Mouse (Mus musculus): ENCODE results near the gene Camk2n2.
A peak's percentile ranks its signal among the peaks of the same experiment; 100 is the strongest.
"Not testable (repeated sequence)": the region's sequence is repeated elsewhere in the genome, so short reads cannot be mapped to it uniquely, and the experiment has no call there.

Camk2n2 gene

GRCm38 (mm10) chr16:20621191-20621990 lies at the start of gene Camk2n2:
Camk2n2 (minus strand) TSS chr16:20621287.
- DNase-seq (ENCODE audit: low spot score), result peak; percentile 55

- no peak for DNase-seq (ENCODE audit: low spot score)
Measured at GRCm38 (mm10) chr16:20670291-20670690, 49.2 kb upstream of the Camk2n2 start.

GRCm38 (mm10) chr16:20668013-20668412 lies 46.9 kb upstream of the Camk2n2 start, which contains the start of gene Eif4g1:
Eif4g1 (plus strand) TSS chr16:20668313.
- DNase-seq (ENCODE audit: low spot score), result not testable (repeated sequence)

GRCm38 (mm10) chr16:20657661-20658060 lies 36.6 kb upstream of the Camk2n2 start:
- DNase-seq (ENCODE audit: low spot score), result no peak

GRCm38 (mm10) chr16:20653315-20653714 lies 32.2 kb upstream of the Camk2n2 start:
- no peak for DNase-seq (ENCODE audit: low spot score)

- DNase-seq (ENCODE audit: low spot score), result no peak
Measured at GRCm38 (mm10) chr16:20651947-20652310, 30.8 kb upstream of the Camk2n2 start.

GRCm38 (mm10) chr16:20651076-20651946 lies 30.2 kb upstream of the Camk2n2 start, which contains the start of gene Psmd2:
Psmd2 (plus strand) TSS chr16:20651652.
- DNase-seq (ENCODE audit: low spot score), result peak; percentile 95

GRCm38 (mm10) chr16:20643911-20644310 lies 22.8 kb upstream of the Camk2n2 start:
- no peak for DNase-seq (ENCODE audit: low spot score)

- DNase-seq (ENCODE audit: low spot score), result peak; percentile 14
Measured at GRCm38 (mm10) chr16:20642161-20642560, 21.1 kb upstream of the Camk2n2 start.

- DNase-seq (ENCODE audit: low spot score), result no peak
Measured at GRCm38 (mm10) chr16:20638367-20638766, 17.3 kb upstream of the Camk2n2 start.

GRCm38 (mm10) chr16:20637410-20637809 lies 16.3 kb upstream of the Camk2n2 start:
- no peak for DNase-seq (ENCODE audit: low spot score)

GRCm38 (mm10) chr16:20629731-20630634 lies 8.9 kb upstream of the Camk2n2 start, which contains the start of gene Ece2:
Ece2 (plus strand) TSS chr16:20629828.
- no peak for DNase-seq (ENCODE audit: low spot score)

GRCm38 (mm10) chr16:20628871-20629391 lies 7.8 kb upstream of the Camk2n2 start:
- DNase-seq (ENCODE audit: low spot score), result no peak

GRCm38 (mm10) chr16:20623211-20623610 lies 2.1 kb upstream of the Camk2n2 start:
- DNase-seq (ENCODE audit: low spot score), result no peak

GRCm38 (mm10) chr16:20621991-20622685 lies 1.1 kb upstream of the Camk2n2 start:
- DNase-seq (ENCODE audit: low spot score), result peak; percentile 11

GRCm38 (mm10) chr16:20620751-20621190 lies 316 bp downstream of the Camk2n2 start:
- DNase-seq (ENCODE audit: low spot score), result no peak

- DNase-seq (ENCODE audit: low spot score), result no peak
Measured at GRCm38 (mm10) chr16:20620399-20620735, 720 bp downstream of the Camk2n2 start.

GRCm38 (mm10) chr16:20619541-20620398 lies 1.3 kb downstream of the Camk2n2 start:
- DNase-seq (ENCODE audit: low spot score), result no peak

- peak; percentile 76 for DNase-seq (ENCODE audit: low spot score)
Measured at GRCm38 (mm10) chr16:20611357-20612227, 9.5 kb downstream of the Camk2n2 start, which contains the start of the genes Eef1akmt4, Gm49333 and Alg3. Eef1akmt4 (plus strand) TSS chr16:20611593. Gm49333 (plus strand) TSS chr16:20611610. Alg3 (minus strand) TSS chr16:20611735.
